Mouse (Mus musculus) hindbrain, embryonic 16.5 days (tissue): ENCODE data around the gene Limch1. TPM values are rescaled to one million over a fixed set of nuclear protein-coding genes. Genes with fewer than 3 reads are reported as not detected.

Experiments
- ATAC-seq: fragments of 200-750 bp; cut with Nextera tagmentation; 2 replicates; pipeline ENCODE4 v1.8.0; 2017; ENCODE audit warnings: moderate TSS enrichment, moderate library complexity
- H3K27ac ChIP-seq: fragments of 300-500 bp; sonication (generic); 2 replicates; pipeline ENCODE4 v1.5.1; 2014; ENCODE audit warnings: low read depth, mild to moderate bottlenecking, control low read depth, low read length, moderate library complexity
- H3K27me3 ChIP-seq: fragments of 300-500 bp; sonication (generic); replicated peaks from 2 replicates; pipeline ENCODE4 v1.6.1; 2014; ENCODE audit warnings: low read length; ENCODE audit not compliant: control insufficient read depth, insufficient read depth
- H3K36me3 ChIP-seq: fragments of 300-500 bp; sonication (generic); 2 replicates; pipeline ENCODE4 v1.6.1; 2014; ENCODE audit warnings: mild to moderate bottlenecking, low read length, moderate library complexity, mixed read lengths; ENCODE audit not compliant: control insufficient read depth, insufficient read depth
- H3K4me1 ChIP-seq: fragments of 300-500 bp; sonication (generic); 2 replicates; pipeline ENCODE4 v1.6.1; 2014; ENCODE audit warnings: low read depth, low read length; ENCODE audit not compliant: control insufficient read depth, insufficient read depth
- H3K4me2 ChIP-seq: fragments of 300-500 bp; sonication (generic); 2 replicates; pipeline ENCODE4 v1.6.1; 2014; ENCODE audit warnings: mild to moderate bottlenecking, low read length, control low read depth, moderate library complexity
- H3K4me3 ChIP-seq: fragments of 300-500 bp; sonication (generic); 2 replicates; pipeline ENCODE4 v1.5.1; 2014; ENCODE audit warnings: mild to moderate bottlenecking, low read length, control low read depth, moderate library complexity
- H3K9ac ChIP-seq: fragments of 300-500 bp; sonication (generic); 2 replicates; pipeline ENCODE4 v1.6.1; 2014; ENCODE audit warnings: low read depth, mild to moderate bottlenecking, control low read depth, low read length, moderate library complexity
- H3K9me3 ChIP-seq: fragments of 300-500 bp; sonication (generic); 2 replicates; pipeline ENCODE4 v1.6.1; 2014; ENCODE audit warnings: mild to moderate bottlenecking, low read length, moderate library complexity; ENCODE audit not compliant: control insufficient read depth
- WGBS: fragments of 180-500 bp; shearing (Covaris S2); extraction: QIAGEN DNeasy Blood & Tissue Kit; methylation state at CpG from one replicate; pipeline ENCODE4 v1.1.7; 2014; 5-methylcytosine and 5-hydroxymethylcytosine counted together
- polyA plus RNA-seq: library from polyadenylated mRNA; unstranded; fragments of >200 nt; fragmentation: Nextera tagmentation; extraction: Ambion mirVana; gene quantifications from 2 replicates; pipeline ENCODE4 v1.2.1, GENCODE M21; 2015

Gene Limch1
- polyA plus RNA-seq, 1 experiment from 2014 or later: 48.4 TPM

DNA sequence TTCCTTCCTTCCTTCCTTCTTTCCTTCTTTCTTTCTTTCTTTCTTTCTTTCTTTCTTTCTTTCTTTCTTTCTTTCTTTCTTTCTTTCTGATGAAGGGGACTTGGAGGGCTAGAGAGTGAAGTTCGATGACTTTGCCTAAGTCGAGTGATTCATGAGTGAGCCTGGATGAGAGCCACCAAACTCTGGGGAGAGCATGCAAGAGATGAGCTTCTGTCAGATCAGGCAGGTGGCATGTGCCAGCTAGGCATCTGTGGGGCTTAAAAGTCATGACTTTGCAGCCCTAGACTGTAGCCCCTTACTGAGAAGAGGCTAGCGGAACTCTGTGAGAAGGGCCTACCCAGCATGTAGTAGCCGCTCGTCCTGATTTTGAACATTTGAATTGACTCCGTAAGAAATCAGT is 62.1 kb downstream of the Limch1 start:
- Histone ChIP-seq H3K4me3 (no peak overlapping the region), H3K9me3 (no peaks in the 10 kb centered on the region), H3K4me1 (0 out of 2 replicates have a peak, but pooled peaks cover 2% of the 10 kb centered on the region), H3K27ac (no peak overlapping the region), H3K4me2 (no peak overlapping the region), H3K9ac (no peak overlapping the region), H3K27me3 (no peaks in the 10 kb centered on the region), H3K36me3 (no peaks in the 10 kb centered on the region)
- 87% methylated on average over 6 of the region's 6 CpGs for WGBS
- ATAC-seq: no peak

DNA sequence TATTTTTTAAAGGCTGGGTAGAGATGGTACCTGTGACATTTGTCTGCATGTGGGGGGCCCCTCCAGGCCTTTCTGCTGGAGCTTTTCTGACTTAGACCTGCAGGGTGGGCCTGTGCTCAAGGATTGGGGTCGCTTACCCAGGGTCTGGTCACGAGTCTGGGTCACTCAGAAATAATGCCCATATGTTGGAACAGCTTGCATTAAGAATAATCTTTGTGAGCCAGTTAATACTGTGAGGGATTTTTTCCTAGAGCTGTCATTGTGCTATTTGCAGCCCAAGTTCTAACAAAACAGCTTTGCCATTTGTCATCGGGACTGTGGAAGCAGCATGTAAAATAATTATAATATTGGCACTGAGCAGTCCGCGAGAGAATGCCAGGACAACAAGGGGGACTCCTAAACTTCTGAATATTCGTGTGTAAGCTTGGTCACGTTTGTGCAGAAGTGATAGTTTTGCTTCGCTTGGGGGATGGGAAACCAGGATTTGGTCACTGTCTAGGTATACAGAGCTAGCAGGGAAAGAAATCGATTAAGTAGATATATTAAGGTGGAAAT is 63.5 kb downstream of the Limch1 start:
- WGBS: 62% methylated on average over 9 of the region's 9 CpGs
- H3K4me1 ChIP-seq: 0 out of 2 replicates have a peak, but pooled peaks cover 2% of the 10 kb centered on the region
- H3K9ac ChIP-seq: no peak overlapping the region
- H3K4me2 ChIP-seq: no peak overlapping the region
- no peak for ATAC-seq
- no peaks in the 10 kb centered on the region for H3K9me3 ChIP-seq
- H3K27me3 ChIP-seq: no peaks in the 10 kb centered on the region
- H3K27ac ChIP-seq: no peak overlapping the region
- no peaks in the 10 kb centered on the region for H3K36me3 ChIP-seq
- no peak overlapping the region for H3K4me3 ChIP-seq

DNA sequence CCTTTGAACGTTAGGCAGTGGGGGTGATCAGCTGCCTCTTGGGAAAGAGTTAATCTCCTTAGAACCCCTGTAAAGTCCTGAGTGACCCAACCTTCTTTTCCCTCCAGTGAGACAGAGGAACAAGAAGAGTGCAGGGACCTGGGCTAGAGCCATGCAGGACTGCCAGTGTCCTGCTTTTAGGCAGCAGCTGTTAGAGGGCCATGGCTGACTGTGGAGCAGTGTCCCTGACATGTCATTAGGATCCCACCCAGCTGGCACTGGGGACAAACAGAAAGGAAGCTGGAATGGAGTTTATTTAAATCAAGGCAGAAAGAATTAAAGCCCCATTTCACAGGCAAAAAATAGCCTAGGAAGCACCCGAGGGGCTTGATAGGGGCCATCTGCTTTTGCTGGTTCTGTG is 64.8 kb downstream of the Limch1 start:
- Histone ChIP-seq H3K4me1 (0 out of 2 replicates have a peak, but pooled peaks cover 2% of the 10 kb centered on the region), H3K4me3 (no peak overlapping the region), H3K9me3 (no peaks in the 10 kb centered on the region), H3K27me3 (no peaks in the 10 kb centered on the region), H3K36me3 (no peaks in the 10 kb centered on the region), H3K27ac (no peak overlapping the region), H3K4me2 (no peak overlapping the region), H3K9ac (no peak overlapping the region)
- WGBS: 53% methylated on average over 2 of the region's 2 CpGs
- peak; percentile 66; the same call in 1 of the 2 replicates for ATAC-seq

DNA sequence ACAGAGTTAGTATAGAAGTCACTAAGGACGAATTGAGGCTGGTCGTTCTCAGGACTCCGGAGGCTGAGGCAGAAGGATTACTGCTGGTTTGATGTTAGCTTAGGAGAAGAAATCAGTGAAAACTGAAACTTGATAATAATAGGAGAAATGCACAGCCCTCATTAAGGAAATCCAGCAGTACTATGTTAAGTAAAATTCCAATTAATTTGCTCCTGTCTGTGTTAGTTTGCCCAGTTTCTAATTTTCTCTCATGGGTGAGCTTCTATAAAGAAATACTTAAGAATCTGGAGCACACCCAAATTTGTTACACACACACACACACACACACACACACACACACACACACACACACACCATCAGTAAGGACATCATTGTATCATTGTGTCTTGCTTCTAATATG is 69.0 kb downstream of the Limch1 start:
- H3K36me3 ChIP-seq: no peaks in the 10 kb centered on the region
- no peaks in the 10 kb centered on the region for H3K9me3 ChIP-seq
- no peak overlapping the region for H3K4me3 ChIP-seq
- H3K4me2 ChIP-seq: no peak overlapping the region
- peaks cover 2% of the 10 kb centered on the region; the same call in 1 of the 2 replicates for H3K4me1 ChIP-seq
- H3K27ac ChIP-seq: no peak overlapping the region
- no peaks in the 10 kb centered on the region for H3K27me3 ChIP-seq
- no peak for ATAC-seq
- H3K9ac ChIP-seq: no peak overlapping the region
- 82% methylated on average over 3 of the region's 3 CpGs for WGBS

DNA sequence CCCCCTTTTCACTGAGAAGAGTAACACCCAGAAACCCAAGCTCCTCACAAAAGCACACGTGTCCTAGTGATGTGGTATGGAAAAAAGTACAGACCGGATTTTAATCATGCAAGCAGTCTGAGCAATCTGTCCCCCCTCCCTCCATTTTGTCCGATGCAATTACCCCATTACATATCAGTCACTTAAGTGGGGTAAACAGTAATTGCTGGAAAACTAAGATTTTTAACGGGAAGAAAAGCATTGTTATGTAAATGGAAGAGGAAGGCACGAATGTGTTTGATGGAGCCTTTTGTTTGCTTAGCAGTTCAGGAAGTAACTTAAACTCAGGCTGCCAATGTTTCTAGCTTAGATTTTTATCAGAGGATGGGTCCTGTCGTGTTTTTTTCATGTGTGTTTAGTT is 70.2 kb downstream of the Limch1 start:
- Histone ChIP-seq H3K36me3 (no peaks in the 10 kb centered on the region), H3K4me1 (peaks cover 2% of the 10 kb centered on the region; the same call in 1 of the 2 replicates), H3K9ac (no peak overlapping the region), H3K4me3 (no peak overlapping the region), H3K27me3 (no peaks in the 10 kb centered on the region), H3K4me2 (no peak overlapping the region), H3K9me3 (no peaks in the 10 kb centered on the region), H3K27ac (no peak overlapping the region)
- 23% methylated on average over 6 of the region's 6 CpGs for WGBS
- no peak for ATAC-seq

DNA sequence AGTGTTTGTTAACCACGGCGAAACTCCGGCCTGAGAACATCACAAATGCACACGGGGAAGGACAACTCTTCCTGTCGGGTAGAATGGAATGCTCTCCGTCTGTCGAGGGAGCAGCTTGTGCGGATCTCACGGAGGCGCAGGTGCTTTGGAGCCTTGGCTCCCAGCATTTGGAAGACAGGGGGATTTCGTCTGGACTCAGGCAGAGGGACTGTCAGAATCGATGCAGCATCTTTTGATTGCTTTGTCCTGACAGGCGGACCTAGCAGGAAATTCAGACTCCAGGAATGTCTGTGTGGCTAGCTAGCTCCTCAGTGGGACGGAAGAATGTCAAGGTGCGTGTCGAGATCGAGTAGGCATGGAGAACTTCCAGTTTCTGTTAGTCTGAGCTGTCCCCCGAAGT is 71.1 kb downstream of the Limch1 start:
- 76% methylated on average over 18 of the region's 18 CpGs for WGBS
- Histone ChIP-seq H3K27me3 (no peaks in the 10 kb centered on the region), H3K4me3 (no peak overlapping the region), H3K36me3 (no peaks in the 10 kb centered on the region), H3K27ac (no peak overlapping the region), H3K9ac (no peak overlapping the region), H3K9me3 (no peaks in the 10 kb centered on the region), H3K4me1 (peaks cover 2% of the 10 kb centered on the region; the same call in 1 of the 2 replicates), H3K4me2 (no peak overlapping the region)
- no peak for ATAC-seq

DNA sequence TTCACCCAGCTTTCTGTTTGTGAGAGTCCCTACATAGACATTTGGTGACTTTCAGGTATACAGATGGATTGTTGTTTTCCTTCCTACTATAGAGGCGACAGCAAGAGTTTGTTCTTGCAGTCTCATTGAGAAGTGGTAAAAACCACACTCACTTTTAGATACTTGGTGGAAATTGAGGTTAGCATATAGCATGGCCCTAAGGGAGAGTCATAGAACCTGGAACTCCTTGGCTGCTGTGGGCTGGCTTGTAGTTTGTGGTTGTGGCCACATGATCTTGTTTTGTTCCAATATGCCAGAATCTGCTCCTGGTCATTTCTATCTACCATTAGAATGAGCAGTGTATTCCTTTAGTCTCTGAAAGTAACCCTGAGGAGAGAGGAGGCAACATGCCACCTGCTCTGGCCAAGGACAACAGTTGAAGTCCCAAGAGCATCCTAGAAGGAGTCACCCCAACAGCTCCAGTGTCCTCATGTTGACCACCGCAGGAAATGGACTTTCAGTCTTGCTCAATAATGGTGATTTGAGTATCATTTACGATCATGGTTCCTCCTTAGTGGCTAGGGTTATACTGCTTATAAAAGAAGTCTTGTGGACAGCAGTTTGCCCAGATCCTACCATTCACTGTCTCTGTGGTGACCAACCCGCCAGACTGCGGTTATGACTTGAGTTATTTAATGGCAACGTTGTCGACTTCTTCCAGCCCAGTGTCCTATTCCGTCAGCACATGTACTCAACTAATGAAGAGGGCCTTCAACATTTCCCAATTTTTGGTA is 71.7 kb downstream of the Limch1 start:
- Histone ChIP-seq H3K9ac (no peak overlapping the region), H3K36me3 (no peaks in the 10 kb centered on the region), H3K4me3 (no peak overlapping the region), H3K9me3 (no peaks in the 10 kb centered on the region), H3K4me2 (no peak overlapping the region), H3K27ac (no peak overlapping the region), H3K27me3 (no peaks in the 10 kb centered on the region), H3K4me1 (peaks cover 2% of the 10 kb centered on the region; the same call in 1 of the 2 replicates)
- 97% methylated on average over 8 of the region's 8 CpGs for WGBS
- no peak for ATAC-seq

DNA sequence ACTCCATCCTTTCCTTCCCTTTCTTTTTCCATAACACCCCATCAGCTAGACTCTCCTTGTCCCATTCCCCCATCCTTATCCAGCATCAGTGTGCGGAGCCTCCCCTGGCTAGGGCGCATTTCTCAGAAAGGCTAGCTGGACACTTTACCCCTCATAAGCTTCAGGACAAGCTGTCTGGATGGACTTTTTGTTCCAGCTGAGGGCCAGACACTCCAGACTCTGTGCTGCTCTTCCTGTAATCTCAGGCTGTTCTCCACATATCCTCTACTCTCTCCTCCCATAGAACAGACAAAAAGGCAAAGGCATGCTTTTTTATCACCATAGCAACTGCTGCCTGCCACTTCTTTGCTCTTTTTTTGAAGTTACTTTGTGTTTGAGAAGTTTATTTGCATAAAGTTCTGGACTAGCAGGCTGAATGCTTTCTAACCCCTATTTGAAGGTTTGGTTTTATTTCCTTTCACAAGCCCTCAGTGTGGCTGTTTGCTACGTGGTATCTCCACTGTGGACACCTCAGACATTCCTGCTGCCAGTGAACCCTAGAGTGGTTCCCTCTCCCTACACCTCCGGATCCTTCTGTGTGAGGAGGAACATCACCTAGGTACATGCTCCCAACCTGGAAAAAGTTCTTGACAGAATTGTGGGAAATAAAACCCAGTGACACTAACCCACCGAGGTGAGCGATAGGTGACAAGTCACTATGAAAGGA is 77.0 kb downstream of the Limch1 start:
- H3K4me1 ChIP-seq: no peaks in the 10 kb centered on the region
- WGBS: 57% methylated on average over 6 of the region's 6 CpGs
- peak; percentile 66 for ATAC-seq
- H3K9ac ChIP-seq: no peak overlapping the region
- H3K36me3 ChIP-seq: no peaks in the 10 kb centered on the region
- no peaks in the 10 kb centered on the region for H3K9me3 ChIP-seq
- no peaks in the 10 kb centered on the region for H3K27me3 ChIP-seq
- no peak overlapping the region for H3K4me2 ChIP-seq
- no peak overlapping the region for H3K27ac ChIP-seq
- H3K4me3 ChIP-seq: no peak overlapping the region

DNA sequence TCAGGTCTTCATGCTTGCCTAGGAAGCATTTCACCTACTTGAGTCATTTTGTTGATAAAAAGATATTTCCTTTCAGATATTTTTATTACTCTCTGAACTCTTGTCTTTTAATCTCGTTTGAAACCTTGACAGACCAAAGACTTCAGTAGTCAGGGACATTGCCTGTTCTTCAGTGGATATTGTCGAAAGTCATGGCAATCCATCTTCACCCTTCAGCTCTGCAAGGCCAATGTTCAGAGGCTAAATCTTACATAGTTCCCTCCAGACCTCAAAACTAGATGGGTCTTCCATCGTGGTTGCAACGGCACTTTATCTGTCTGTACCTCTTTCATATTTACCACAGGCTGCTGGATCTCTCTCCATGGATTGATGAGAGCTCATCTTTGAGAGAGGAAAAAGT is 80.0 kb downstream of the Limch1 start:
- H3K4me2 ChIP-seq: no peak overlapping the region
- no peaks in the 10 kb centered on the region for H3K9me3 ChIP-seq
- no peaks in the 10 kb centered on the region for H3K27me3 ChIP-seq
- H3K27ac ChIP-seq: no peak overlapping the region
- WGBS: 90% methylated on average over 4 of the region's 4 CpGs
- no peak for ATAC-seq
- no peaks in the 10 kb centered on the region for H3K4me1 ChIP-seq
- no peaks in the 10 kb centered on the region for H3K36me3 ChIP-seq
- no peak overlapping the region for H3K4me3 ChIP-seq
- H3K9ac ChIP-seq: no peak overlapping the region
